ENCODE assay signal across 11 mouse cellular contexts in the genomic region with DNA sequence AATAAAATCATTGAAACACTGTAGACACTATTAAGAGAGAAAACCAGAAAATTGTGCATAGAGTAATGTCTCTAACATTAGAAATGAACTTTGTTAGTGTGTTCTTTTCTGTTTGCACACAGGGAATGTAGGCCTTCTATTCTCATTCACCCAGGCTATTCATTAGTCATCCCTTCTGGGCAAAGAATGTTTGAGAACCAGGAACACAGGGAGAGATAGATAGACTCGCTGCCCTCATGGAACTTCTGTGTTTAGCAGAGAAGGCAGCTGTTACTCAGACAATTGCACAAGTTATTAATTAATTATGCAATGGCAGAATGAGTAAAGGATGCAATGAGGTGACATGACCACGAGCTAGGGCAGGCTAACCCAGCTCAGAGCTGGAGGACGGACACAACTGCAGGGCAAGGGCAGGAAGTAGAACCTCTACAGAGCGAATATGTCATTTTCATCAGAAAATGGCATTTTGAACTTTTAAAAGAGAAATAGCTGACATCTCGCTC. TPM values are rescaled to one million over a fixed set of nuclear protein-coding genes. Genes with fewer than 3 reads are reported as not detected.
"Had no signal": no experiment of that assay in that cellular context is flagged by ENCODE, and none has a peak within 500 bp of the region (broad histone marks: within the 10 kb centered on the region; RNA-seq: fewer than 3 reads in every experiment).

No protein-coding gene starts in this region.

- H3K4me1 ChIP-seq: liver, embryonic 13.5 days; midbrain, embryonic 10.5 days; neural tube, embryonic 12.5 days had no signal

- ATAC-seq: liver, postnatal 0 days had no signal

- H3K27ac ChIP-seq: kidney, embryonic 15.5 days; left cerebral cortex, adult 2 months; limb, embryonic 10.5 days; liver, embryonic 13.5 days; midbrain, embryonic 10.5 days; neural tube, embryonic 12.5 days; stomach, postnatal 0 days had no signal

- H3K27me3 ChIP-seq: kidney, embryonic 15.5 days; liver, embryonic 13.5 days; neural tube, embryonic 12.5 days had no signal

- H3K4me2 ChIP-seq: kidney, embryonic 15.5 days; liver, embryonic 13.5 days; neural tube, embryonic 12.5 days had no signal

- H3K36me3 ChIP-seq: kidney, embryonic 15.5 days; limb, embryonic 10.5 days; liver, embryonic 13.5 days; midbrain, embryonic 10.5 days; neural tube, embryonic 12.5 days had no signal

- DNase-seq: kidney, postnatal 25 days; liver, embryonic 13.5 days; liver, postnatal 0 days; midbrain, embryonic 14.5 days had no signal

- H3K9me3 ChIP-seq: kidney, embryonic 15.5 days; limb, embryonic 10.5 days; liver, embryonic 13.5 days; midbrain, embryonic 10.5 days; neural tube, embryonic 12.5 days had no signal

- H3K4me3 ChIP-seq: kidney, embryonic 15.5 days; left cerebral cortex, adult 2 months; limb, embryonic 10.5 days; liver, embryonic 13.5 days; midbrain, embryonic 10.5 days; neural tube, embryonic 12.5 days had no signal

- H3K9ac ChIP-seq: kidney, embryonic 15.5 days; liver, embryonic 13.5 days; liver, postnatal 0 days; neural tube, embryonic 12.5 days had no signal

RNA-seq across cellular contexts. Expression of gene Ak5, which starts 39.2 kb away (rescaled TPM):
- total RNA-seq: monocyte, adult 5-6 weeks had no signal
